Mouse (Mus musculus): Measurements from ENCODE around the gene Celsr1.

Celsr1 gene

GRCm38 (mm10) chr15:86033191-86033841, at the start of gene Celsr1:
Gene Celsr1, minus strand, starts transcription at chr15:86033777.
- no peak for DNase-seq (ENCODE audit: low spot score in 2 of 2)

- no peak for DNase-seq (ENCODE audit: low spot score in 2 of 2)
These were observed 49.7 kb upstream of the Celsr1 start for GRCm38 (mm10) chr15:86083261-86083741.

- DNase-seq (ENCODE audit: low spot score in 2 of 2) = no peak
These were observed 49.0 kb upstream of the Celsr1 start for GRCm38 (mm10) chr15:86082551-86082961.

- no peak for DNase-seq (ENCODE audit: low spot score in 2 of 2)
These were observed 48.1 kb upstream of the Celsr1 start for GRCm38 (mm10) chr15:86081654-86082053.

GRCm38 (mm10) chr15:86080408-86080807, 46.8 kb upstream of the Celsr1 start:
- no peak for DNase-seq (ENCODE audit: low spot score in 2 of 2)

GRCm38 (mm10) chr15:86079876-86080275, 46.3 kb upstream of the Celsr1 start:
- DNase-seq (ENCODE audit: low spot score in 2 of 2) = peak; percentile 32 to 36

GRCm38 (mm10) chr15:86079467-86079866, 45.9 kb upstream of the Celsr1 start:
- DNase-seq (ENCODE audit: low spot score in 2 of 2) = no peak

GRCm38 (mm10) chr15:86078481-86079216, 45.1 kb upstream of the Celsr1 start:
- DNase-seq (ENCODE audit: low spot score in 2 of 2) = no peak

- DNase-seq (ENCODE audit: low spot score in 2 of 2) = no peak
These were observed 44.4 kb upstream of the Celsr1 start for GRCm38 (mm10) chr15:86077934-86078333.

GRCm38 (mm10) chr15:86076378-86076777, 42.8 kb upstream of the Celsr1 start:
- no peak for DNase-seq (ENCODE audit: low spot score in 2 of 2)

- DNase-seq (ENCODE audit: low spot score in 2 of 2) = no peak
These were observed 42.4 kb upstream of the Celsr1 start for GRCm38 (mm10) chr15:86076048-86076315.

- DNase-seq (ENCODE audit: low spot score in 2 of 2) = no peak
These were observed 41.9 kb upstream of the Celsr1 start for GRCm38 (mm10) chr15:86075305-86076047.

- DNase-seq (ENCODE audit: low spot score in 2 of 2) = no peak
These were observed 40.8 kb upstream of the Celsr1 start for GRCm38 (mm10) chr15:86074171-86074937.

GRCm38 (mm10) chr15:86071166-86071565, 37.6 kb upstream of the Celsr1 start:
- DNase-seq (ENCODE audit: low spot score in 2 of 2) = no peak

- no peak for DNase-seq (ENCODE audit: low spot score in 2 of 2)
These were observed 36.8 kb upstream of the Celsr1 start for GRCm38 (mm10) chr15:86070368-86070767.

- DNase-seq (ENCODE audit: low spot score in 2 of 2) = no peak
These were observed 35.6 kb upstream of the Celsr1 start for GRCm38 (mm10) chr15:86069011-86069791.

- DNase-seq (ENCODE audit: low spot score in 2 of 2) = no peak
These were observed 34.4 kb upstream of the Celsr1 start for GRCm38 (mm10) chr15:86067941-86068495.

- peak; percentile 35 to 49 for DNase-seq (ENCODE audit: low spot score in 2 of 2)
These were observed 34.0 kb upstream of the Celsr1 start for GRCm38 (mm10) chr15:86067581-86067910.

- DNase-seq (ENCODE audit: low spot score in 2 of 2) = no peak
These were observed 33.4 kb upstream of the Celsr1 start for GRCm38 (mm10) chr15:86066836-86067580.

- no peak for DNase-seq (ENCODE audit: low spot score in 2 of 2)
These were observed 31.8 kb upstream of the Celsr1 start for GRCm38 (mm10) chr15:86065367-86065766.
